Mouse (Mus musculus) neutrophil, adult 59 days (primary cell): ENCODE measurements around the gene Tspan6. TPM values are rescaled to one million over a fixed set of nuclear protein-coding genes. Genes with fewer than 3 reads are reported as not detected.

Experiments
- total RNA-seq, 2 experiments: library from RNA; stranded (reverse); gene quantifications; 1 replicate in 1 of 2; 2 replicates in 1 of 2; pipeline ENCODE4 v1.2.4; 2023

Tspan6 gene
- total RNA-seq, result under 1 TPM; 0.57 to 0.71 TPM

DNA sequence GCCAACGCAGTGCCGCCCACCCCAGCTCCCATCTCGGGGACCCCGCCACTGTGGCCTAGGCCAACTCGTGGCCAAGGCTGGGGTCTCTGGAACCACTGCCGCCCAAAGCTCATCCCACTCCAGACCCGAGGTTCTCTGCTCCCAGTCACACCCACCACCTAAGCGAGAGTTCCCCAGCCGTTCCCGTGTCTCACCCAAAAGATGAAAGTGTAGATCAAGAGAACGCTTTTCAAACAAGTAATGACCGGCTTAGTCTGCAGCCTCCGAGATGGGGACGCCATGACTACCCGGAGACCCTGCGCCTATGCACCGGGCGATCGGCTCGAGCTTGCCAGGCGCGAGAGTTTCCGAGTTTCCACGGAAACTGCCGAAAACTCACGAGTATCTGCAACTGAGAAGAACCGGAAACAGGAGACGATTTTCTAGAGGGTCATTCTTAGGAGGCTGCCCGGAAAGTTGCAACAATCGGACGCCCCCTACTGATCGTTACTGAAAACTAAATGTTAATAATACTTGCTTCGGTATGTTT, at the start of gene Tspan6:
Tspan6 (minus strand) TSS at position 416 of the 529 bp plus-strand sequence.

DNA sequence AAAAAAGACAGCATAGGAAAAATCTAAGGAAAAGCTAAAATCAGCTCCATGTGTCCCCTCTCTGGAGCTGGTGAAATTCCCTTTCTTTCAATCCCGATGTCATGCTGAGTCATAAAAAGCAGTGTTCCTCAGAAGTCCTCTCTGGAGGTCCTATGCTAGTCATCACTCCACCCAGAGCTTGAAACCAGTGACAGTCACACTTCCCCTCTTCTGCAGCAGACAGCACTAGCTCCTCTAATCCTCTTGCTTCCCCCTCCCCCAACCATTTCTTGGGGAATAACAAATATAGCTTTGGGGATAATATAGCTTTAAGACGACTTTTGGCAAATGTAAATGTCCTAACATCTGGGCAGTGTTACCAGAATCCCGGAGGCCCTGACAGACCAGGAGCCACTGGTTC, 10.0 kb upstream of the Tspan6 start, which contains the start of gene Srpx2:
Srpx2 (plus strand) TSS at position 166 of the 400 bp plus-strand sequence.

DNA sequence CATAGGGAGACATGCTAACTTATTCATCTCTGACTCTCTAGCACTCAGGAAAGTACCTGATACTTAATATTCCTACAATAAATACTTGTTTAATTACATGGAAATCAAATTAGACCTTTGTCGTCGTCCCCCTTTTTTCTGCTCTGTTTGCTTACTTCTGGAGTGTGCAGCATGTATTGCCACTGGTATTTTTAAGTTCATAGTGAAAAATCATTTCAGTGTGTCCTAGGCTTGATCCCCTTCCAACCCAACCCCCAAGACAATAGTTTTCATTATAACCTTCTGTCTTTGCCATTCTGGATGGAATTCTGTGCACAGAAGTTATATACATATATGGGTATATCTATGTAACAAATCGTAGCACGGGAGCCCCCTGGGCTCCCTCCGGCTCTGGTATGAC, 47.5 kb downstream of the Tspan6 start, which contains the start of gene Tnmd:
Tnmd (plus strand) TSS at position 301 of the 400 bp plus-strand sequence.

Other genes starting within 250 kb of the Tspan6 start
- not detected for gene Pcdh19, start 209.4 kb downstream of the Tspan6 start, total RNA-seq
- gene Tnmd, start 47.4 kb downstream of the Tspan6 start, total RNA-seq, result not detected
- under 1 TPM in 1 of 2 experiments, not detected in 1; 0.15 TPM for gene Srpx2, start 10.0 kb upstream of the Tspan6 start, total RNA-seq
- gene Sytl4, start 83.4 kb upstream of the Tspan6 start, total RNA-seq, result under 1 TPM; 0.37 to 0.38 TPM
- gene Cstf2, start 160.8 kb upstream of the Tspan6 start, total RNA-seq, result 10 to 100 TPM; 15.0 to 25.0 TPM